Mouse (Mus musculus): Measurements from ENCODE around the gene Higd1a. TPM values are rescaled to one million over a fixed set of nuclear protein-coding genes. Genes with fewer than 3 reads are reported as not detected.

Gene Higd1a
- polyA plus RNA-seq, 1 experiment, result 68.9 TPM

GRCm38 (mm10) chr9:121828314-121828713 is 29.8 kb downstream of the Higd1a start:
- 46% methylated on average over 6 of the region's 6 CpGs for WGBS
- no peak for TF ChIP-seq POLR2A (IDR thresholded peaks at IDR 0.05; ENCODE audit: borderline replicate concordance, control insufficient read depth, low read depth, low read length)
- no peak for TF ChIP-seq CTCF (IDR thresholded peaks at IDR 0.05; ENCODE audit: control insufficient read depth, insufficient read depth, low read length)
- H3K4me1 ChIP-seq (ENCODE audit: control insufficient read depth, insufficient read depth, low read length), result no peaks in the 10 kb centered on the region
- H3K4me3 ChIP-seq (replicated peaks; ENCODE audit: control insufficient read depth, low read depth, low read length), result no peak overlapping the region
- no peak overlapping the region for H3K27ac ChIP-seq (ENCODE audit: control insufficient read depth, insufficient read depth, low read depth, low read length, poor library complexity)

- 85% methylated on average over 3 of the region's 3 CpGs for WGBS
- Histone ChIP-seq H3K4me3 (replicated peaks; ENCODE audit: control insufficient read depth, low read depth, low read length) (no peak overlapping the region), H3K27ac (ENCODE audit: control insufficient read depth, insufficient read depth, low read depth, low read length, poor library complexity) (no peak overlapping the region), H3K4me1 (ENCODE audit: control insufficient read depth, insufficient read depth, low read length) (no peaks in the 10 kb centered on the region)
- TF ChIP-seq CTCF (IDR thresholded peaks at IDR 0.05; ENCODE audit: control insufficient read depth, insufficient read depth, low read length) (no peak), POLR2A (IDR thresholded peaks at IDR 0.05; ENCODE audit: borderline replicate concordance, control insufficient read depth, low read depth, low read length) (no peak)
Measured at GRCm38 (mm10) chr9:121826356-121826755, 31.8 kb downstream of the Higd1a start.

- Histone ChIP-seq H3K4me3 (replicated peaks; ENCODE audit: control insufficient read depth, low read depth, low read length) (no peak overlapping the region), H3K27ac (ENCODE audit: control insufficient read depth, insufficient read depth, low read depth, low read length, poor library complexity) (no peak overlapping the region), H3K4me1 (ENCODE audit: control insufficient read depth, insufficient read depth, low read length) (no peaks in the 10 kb centered on the region)
- TF ChIP-seq POLR2A (IDR thresholded peaks at IDR 0.05; ENCODE audit: borderline replicate concordance, control insufficient read depth, low read depth, low read length), result no peak
- WGBS, result 77% methylated on average over 7 of the region's 7 CpGs
Measured at GRCm38 (mm10) chr9:121823991-121824390, 34.2 kb downstream of the Higd1a start.

- H3K4me1 ChIP-seq (ENCODE audit: control insufficient read depth, insufficient read depth, low read length), result no peaks in the 10 kb centered on the region
- no peak overlapping the region for H3K27ac ChIP-seq (ENCODE audit: control insufficient read depth, insufficient read depth, low read depth, low read length, poor library complexity)
- TF ChIP-seq CTCF (IDR thresholded peaks at IDR 0.05; ENCODE audit: control insufficient read depth, insufficient read depth, low read length), result no peak
- no peak for TF ChIP-seq POLR2A (IDR thresholded peaks at IDR 0.05; ENCODE audit: borderline replicate concordance, control insufficient read depth, low read depth, low read length)
- WGBS, result 79% methylated on average over 1 of the region's 1 CpGs
- no peak overlapping the region for H3K4me3 ChIP-seq (replicated peaks; ENCODE audit: control insufficient read depth, low read depth, low read length)
Measured at GRCm38 (mm10) chr9:121823051-121823450, 35.1 kb downstream of the Higd1a start.

DNA sequence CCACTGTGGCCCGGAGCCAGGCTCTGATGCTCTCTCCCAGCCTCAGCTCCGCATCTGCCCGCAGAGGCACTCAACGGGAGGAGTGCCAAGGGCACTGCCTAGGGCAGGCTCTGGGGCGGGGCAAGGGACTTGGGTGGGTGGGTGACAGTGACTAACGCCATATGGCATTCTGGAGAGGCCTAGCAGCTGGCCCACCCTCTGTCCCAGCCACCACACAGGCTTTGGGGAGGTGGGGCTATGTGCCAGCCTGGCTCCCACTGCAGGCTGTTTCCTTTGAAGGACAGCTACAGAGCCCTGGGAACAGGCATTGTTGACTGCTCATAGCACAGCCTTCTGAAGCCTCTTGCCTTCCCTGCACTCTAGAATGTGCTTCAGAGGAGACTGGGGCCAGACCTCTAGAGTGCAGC is 35.6 kb downstream of the Higd1a start:
- H3K4me1 ChIP-seq (ENCODE audit: control insufficient read depth, insufficient read depth, low read length), result no peaks in the 10 kb centered on the region
- whole genome bisulfite sequencing, result 67% methylated on average over 6 of the region's 6 CpGs
- TF ChIP-seq POLR2A (IDR thresholded peaks at IDR 0.05; ENCODE audit: borderline replicate concordance, control insufficient read depth, low read depth, low read length) (no peak), CTCF (IDR thresholded peaks at IDR 0.05; ENCODE audit: control insufficient read depth, insufficient read depth, low read length) (no peak)
- H3K4me3 ChIP-seq (replicated peaks; ENCODE audit: control insufficient read depth, low read depth, low read length), result no peak overlapping the region
- H3K27ac ChIP-seq (ENCODE audit: control insufficient read depth, insufficient read depth, low read depth, low read length, poor library complexity), result no peak overlapping the region

DNA sequence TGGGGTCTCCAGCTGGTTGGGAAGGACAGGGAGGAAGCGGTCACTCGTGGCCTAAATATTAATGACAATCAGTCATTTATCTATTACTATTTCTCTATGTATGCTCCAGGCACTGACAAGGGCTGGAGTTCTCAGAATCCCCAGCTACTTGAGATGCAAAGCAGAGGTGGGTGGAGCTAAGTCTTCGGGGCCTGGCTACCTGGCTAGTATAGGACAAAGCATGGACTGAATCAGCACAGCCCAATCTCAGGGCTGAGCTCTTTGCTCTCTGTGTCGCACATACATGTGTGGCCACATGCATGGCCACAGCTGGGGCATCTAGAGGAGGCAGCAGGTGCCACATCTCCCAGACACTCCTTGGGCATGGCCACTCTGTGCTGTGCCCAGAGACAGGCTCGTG is 37.4 kb downstream of the Higd1a start:
- Histone ChIP-seq H3K27ac (ENCODE audit: control insufficient read depth, insufficient read depth, low read depth, low read length, poor library complexity) (no peak overlapping the region), H3K4me1 (ENCODE audit: control insufficient read depth, insufficient read depth, low read length) (no peaks in the 10 kb centered on the region), H3K4me3 (replicated peaks; ENCODE audit: control insufficient read depth, low read depth, low read length) (no peak overlapping the region)
- no peak for TF ChIP-seq POLR2A (IDR thresholded peaks at IDR 0.05; ENCODE audit: borderline replicate concordance, control insufficient read depth, low read depth, low read length)
- 68% methylated on average over 5 of the region's 5 CpGs for WGBS

DNA sequence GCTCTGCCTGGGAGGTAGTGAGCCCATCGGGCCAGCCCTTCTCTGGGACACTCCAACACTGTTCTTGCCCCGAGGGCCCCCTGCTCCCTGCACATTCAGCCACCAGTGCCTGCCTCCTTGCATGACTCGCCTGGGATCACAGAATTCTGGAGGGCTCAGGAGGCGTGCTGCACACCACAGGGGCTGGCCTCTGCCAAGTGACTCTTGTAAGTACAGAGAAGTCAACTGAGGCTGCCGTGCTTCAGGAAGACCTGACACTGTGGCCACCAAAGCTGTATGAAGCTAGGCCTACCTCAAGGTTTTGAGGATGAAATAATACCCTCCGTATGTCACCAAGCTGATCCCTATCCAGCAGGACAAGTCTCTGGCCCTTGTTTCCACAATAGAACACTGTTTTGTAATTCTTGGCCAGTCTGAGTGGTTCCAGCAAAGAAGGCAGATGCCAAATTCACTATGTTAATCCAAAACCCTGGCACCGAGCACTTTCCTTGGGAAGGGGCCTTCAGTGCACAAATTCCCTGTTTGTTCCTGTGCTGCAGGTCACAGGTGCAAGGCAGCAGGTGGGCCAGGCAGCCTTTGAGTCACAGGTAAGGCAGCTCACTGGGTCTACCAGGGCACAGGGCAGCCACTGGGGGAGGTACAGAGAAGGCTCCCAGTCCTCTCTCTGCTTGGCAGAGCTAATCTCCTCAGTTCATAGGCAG is 38.2 kb downstream of the Higd1a start:
- no peak overlapping the region for H3K4me3 ChIP-seq (replicated peaks; ENCODE audit: control insufficient read depth, low read depth, low read length)
- TF ChIP-seq POLR2A (IDR thresholded peaks at IDR 0.05; ENCODE audit: borderline replicate concordance, control insufficient read depth, low read depth, low read length), result no peak
- TF ChIP-seq CTCF (IDR thresholded peaks at IDR 0.05; ENCODE audit: control insufficient read depth, insufficient read depth, low read length), result no peak
- no peak overlapping the region for H3K27ac ChIP-seq (ENCODE audit: control insufficient read depth, insufficient read depth, low read depth, low read length, poor library complexity)
- 76% methylated on average over 7 of the region's 7 CpGs for WGBS
- H3K4me1 ChIP-seq (ENCODE audit: control insufficient read depth, insufficient read depth, low read length), result no peaks in the 10 kb centered on the region

DNA sequence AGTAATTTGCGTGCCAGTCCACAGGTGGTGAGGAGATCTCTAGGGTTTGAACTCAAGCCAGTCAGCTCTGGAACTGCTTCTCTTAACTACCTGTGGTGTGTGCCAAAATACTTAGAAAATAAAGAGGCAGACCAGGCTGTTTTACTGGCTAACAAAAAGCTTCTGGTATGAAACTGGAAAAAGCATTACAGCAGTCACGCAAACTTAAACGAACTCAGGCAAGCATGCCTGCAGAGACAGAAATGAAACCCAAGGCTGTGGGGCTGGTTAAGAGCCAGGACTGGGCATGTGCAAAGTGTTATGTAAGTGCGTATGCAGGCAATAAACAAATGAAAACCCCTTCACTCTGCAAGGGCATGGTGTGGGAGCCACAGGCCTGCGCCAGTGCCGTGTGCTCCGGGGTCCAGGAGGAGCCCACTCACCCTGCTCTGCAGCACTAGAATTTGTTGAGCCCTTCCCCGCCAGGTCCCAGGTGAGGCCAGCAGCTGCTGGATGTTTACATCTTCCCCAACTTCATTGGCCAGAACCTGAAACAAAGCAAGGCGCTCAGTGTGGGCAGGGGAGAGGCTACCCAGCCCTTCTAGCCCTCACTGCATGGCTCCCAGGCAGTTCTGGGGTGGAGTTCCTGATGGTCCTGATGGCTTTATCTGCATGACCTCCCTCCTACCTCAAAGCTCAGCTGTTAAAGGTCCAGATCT is 38.9 kb downstream of the Higd1a start:
- no peak overlapping the region for H3K4me3 ChIP-seq (replicated peaks; ENCODE audit: control insufficient read depth, low read depth, low read length)
- TF ChIP-seq CTCF (IDR thresholded peaks at IDR 0.05; ENCODE audit: control insufficient read depth, insufficient read depth, low read length), result no peak
- TF ChIP-seq POLR2A (IDR thresholded peaks at IDR 0.05; ENCODE audit: borderline replicate concordance, control insufficient read depth, low read depth, low read length), result no peak
- WGBS, result 80% methylated on average over 9 of the region's 9 CpGs
- H3K4me1 ChIP-seq (ENCODE audit: control insufficient read depth, insufficient read depth, low read length), result no peaks in the 10 kb centered on the region
- no peak overlapping the region for H3K27ac ChIP-seq (ENCODE audit: control insufficient read depth, insufficient read depth, low read depth, low read length, poor library complexity)

Data from bone marrow, adult 2 months (tissue).